Mouse (Mus musculus) adrenal gland, adult 10 weeks (tissue): ENCODE measurements around the gene Clstn1. TPM values are rescaled to one million over a fixed set of nuclear protein-coding genes. Genes with fewer than 3 reads are reported as not detected.

Experiments used
- polyA plus RNA-seq: library from polyadenylated mRNA; stranded (reverse); fragments of 350-450 nt; fragmentation: Illumina TruSeq; extraction: RNeasy Lipid Tissue Mini Kit (QIAGEN cat#74804); gene quantifications from one replicate; pipeline ENCODE4 v1.2.3, GENCODE M21; 2014; ENCODE audit warnings: low read depth, low replicate concordance

The Clstn1 gene
- 24.4 TPM for polyA plus RNA-seq

DNA sequence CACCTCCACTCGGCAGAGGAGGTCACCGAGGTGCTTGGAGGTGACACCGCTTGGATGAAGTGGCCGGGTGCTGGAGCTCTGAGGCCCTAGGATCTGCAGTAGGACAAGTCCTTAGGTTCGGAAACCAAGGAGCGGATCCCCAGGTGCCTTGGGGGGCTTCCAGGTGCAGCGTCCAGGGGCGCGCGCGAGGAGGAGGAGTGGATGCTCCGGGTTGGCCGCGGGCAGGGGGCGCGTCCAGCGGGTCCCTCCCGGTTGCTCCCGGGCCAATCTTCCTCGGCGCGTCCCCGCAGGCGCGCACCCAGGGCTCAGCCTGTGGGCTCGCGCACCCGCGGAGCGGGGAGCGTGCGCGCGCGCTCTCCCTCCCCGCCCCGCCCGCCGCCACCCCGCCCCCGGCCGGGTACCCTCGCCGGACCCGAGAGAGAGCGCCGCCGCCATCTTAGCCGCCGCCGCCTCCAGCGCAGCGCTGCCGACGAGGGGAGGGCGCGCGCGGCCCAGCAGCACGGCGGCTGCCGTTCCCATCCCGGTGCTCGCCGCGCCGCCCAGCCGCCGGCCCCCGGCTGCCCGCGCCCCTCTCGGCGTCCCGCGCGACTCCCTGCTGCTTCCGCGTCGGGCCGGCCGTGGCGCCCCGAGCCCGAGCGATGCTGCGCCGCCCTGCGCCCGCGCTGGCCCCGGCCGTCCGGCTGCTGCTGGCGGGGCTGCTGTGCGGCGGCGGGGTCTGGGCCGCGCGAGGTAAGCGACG, at the start of gene Clstn1:
Gene Clstn1, plus strand, starts transcription at position 425 of the 739 bp plus-strand sequence.

Other genes with a start within 250 kb of the Clstn1 start
- 42.9 TPM for gene Ube4b, start 159.7 kb upstream of the Clstn1 start, polyA plus RNA-seq
- gene Rbp7, start 131.5 kb upstream of the Clstn1 start, polyA plus RNA-seq: 2.8 TPM
- not detected for gene Tmem274, start 109.1 kb upstream of the Clstn1 start, polyA plus RNA-seq
- gene Nmnat1, start 101.3 kb upstream of the Clstn1 start, polyA plus RNA-seq: 6.9 TPM
- gene Lzic, start 101.2 kb upstream of the Clstn1 start, polyA plus RNA-seq: 39.8 TPM
- gene Ctnnbip1, start 68.2 kb upstream of the Clstn1 start, polyA plus RNA-seq: 16.6 TPM
- not detected for gene Pik3cd, start 116.1 kb downstream of the Clstn1 start, polyA plus RNA-seq
- gene Tmem201, start 151.6 kb downstream of the Clstn1 start, polyA plus RNA-seq: 1.2 TPM
- gene Slc25a33, start 187.8 kb downstream of the Clstn1 start, polyA plus RNA-seq: 13.6 TPM